Mouse (Mus musculus) C2C12 (cell line): ENCODE measurements around the gene Oas1g.

Source experiments
- CEBPB ChIP-seq: IDR thresholded peaks from one replicate; pipeline ENCODE4 v1.6.1; 2011; ENCODE audit warnings: low read depth, mild to moderate bottlenecking, control low read depth, moderate library complexity
- CTCF ChIP-seq: IDR thresholded peaks from one replicate; pipeline ENCODE4 v1.5.1; 2011; ENCODE audit not compliant: control insufficient read depth, insufficient read depth, insufficient read length
- MAX ChIP-seq: IDR thresholded peaks from one replicate; pipeline ENCODE4 v1.6.1; 2011; ENCODE audit warnings: mild to moderate bottlenecking, control low read depth
- MYOD1 ChIP-seq: IDR thresholded peaks from one replicate; pipeline ENCODE4 v1.6.1; 2011; ENCODE audit warnings: low read depth; ENCODE audit not compliant: control insufficient read depth, insufficient read length
- MYOG ChIP-seq: IDR thresholded peaks from one replicate; pipeline ENCODE4 v1.6.1; 2011; ENCODE audit not compliant: control insufficient read depth, insufficient read length; ENCODE audit errors: extremely low read depth

DNA sequence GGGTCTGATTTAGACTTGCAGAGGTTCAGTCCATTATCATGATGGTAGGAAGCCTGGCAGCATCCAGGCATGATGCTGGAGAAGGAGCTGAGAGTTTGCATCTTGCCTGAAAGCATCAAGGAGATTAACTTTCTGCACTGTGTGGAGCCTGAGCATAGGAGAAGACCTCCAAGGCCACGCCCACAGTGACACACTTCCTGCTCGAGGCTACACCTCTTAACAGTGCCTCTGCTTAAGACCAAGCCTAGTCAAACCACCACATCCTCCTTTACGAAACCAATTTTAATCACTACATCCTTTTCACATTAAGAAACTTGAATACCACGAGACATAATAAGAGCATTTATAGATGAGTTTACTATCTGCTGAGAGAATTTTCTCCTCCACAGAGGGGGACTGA lies 56.4 kb downstream of the Oas1g start:
- TF ChIP-seq CTCF, result no peak
- TF ChIP-seq MYOD1, result no peak
- TF ChIP-seq MAX, result no peak
- TF ChIP-seq CEBPB, result no peak
- TF ChIP-seq MYOG, result no peak
